Mouse (Mus musculus) liver, postnatal 0 days (tissue): ENCODE measurements around the gene Wdr43.

Source experiments
- CTCF ChIP-seq: sonication (generic); IDR thresholded peaks from 2 replicates; pipeline ENCODE4 v1.5.1; 2016; ENCODE audit warnings: antibody characterized with exemption, low read depth
- EP300 ChIP-seq: IDR thresholded peaks from 2 replicates; pipeline ENCODE4 v1.6.1; 2016; ENCODE audit warnings: antibody characterized with exemption, low read depth, mild to moderate bottlenecking

GRCm38 (mm10) chr17:71652495-71652894 lies 36.8 kb downstream of the Wdr43 start:
- no peak for TF ChIP-seq EP300
- no peak for TF ChIP-seq CTCF
